Mouse (Mus musculus): ENCODE data around the gene Duoxa1. TPM values are rescaled to one million over a fixed set of nuclear protein-coding genes. Genes with fewer than 3 reads are reported as not detected.
A peak's percentile ranks its signal among the peaks of the same experiment; 100 is the strongest.

Gene Duoxa1
- polyA plus RNA-seq, 1 experiment: 0.67 TPM

GRCm38 (mm10) chr2:122311561-122311960 is 2.0 kb downstream of the Duoxa1 start:
- Histone ChIP-seq H3K4me1 (ENCODE audit: control insufficient read depth, insufficient read depth, insufficient read length, low read length) (no peaks in the 10 kb centered on the region), H3K27ac (replicated peaks; ENCODE audit: low read depth, low read length) (no peak overlapping the region), H3K4me3 (ENCODE audit: insufficient read depth, low read depth, low read length) (no peak overlapping the region)

DNA sequence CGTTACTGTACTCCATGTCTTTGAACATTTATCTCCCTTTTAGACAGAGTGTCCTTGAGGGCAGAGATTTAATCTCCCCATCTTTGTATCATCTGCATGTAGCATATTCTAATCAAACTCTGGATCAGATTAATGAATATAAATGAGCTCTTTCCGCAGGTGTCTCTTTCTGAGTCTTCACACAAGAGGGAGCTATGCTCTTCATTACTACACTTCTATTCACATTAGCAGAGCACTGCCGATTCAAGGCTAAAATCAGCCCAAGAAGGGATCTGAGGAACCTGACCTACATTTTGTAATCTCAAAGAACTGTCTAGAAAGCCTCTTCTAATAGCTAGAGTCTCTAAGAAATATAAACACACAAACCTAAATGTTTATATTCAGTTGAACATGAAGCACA is 3.9 kb downstream of the Duoxa1 start:
- no peak overlapping the region for H3K27ac ChIP-seq (replicated peaks; ENCODE audit: low read depth, low read length)
- no peak overlapping the region for H3K4me3 ChIP-seq (ENCODE audit: insufficient read depth, low read depth, low read length)
- no peaks in the 10 kb centered on the region for H3K4me1 ChIP-seq (ENCODE audit: control insufficient read depth, insufficient read depth, insufficient read length, low read length)

GRCm38 (mm10) chr2:122306184-122306583 is 7.3 kb downstream of the Duoxa1 start:
- H3K4me3 ChIP-seq (ENCODE audit: insufficient read depth, low read depth, low read length): no peak overlapping the region
- H3K4me1 ChIP-seq (ENCODE audit: control insufficient read depth, insufficient read depth, insufficient read length, low read length): peaks cover under 1% of the 10 kb centered on the region; the same call in 1 of the 2 replicates
- no peak overlapping the region for H3K27ac ChIP-seq (replicated peaks; ENCODE audit: low read depth, low read length)

GRCm38 (mm10) chr2:122305097-122305892 is 8.2 kb downstream of the Duoxa1 start:
- Histone ChIP-seq H3K4me1 (ENCODE audit: control insufficient read depth, insufficient read depth, insufficient read length, low read length) (peaks cover 2% of the 10 kb centered on the region; the same call in 1 of the 2 replicates), H3K4me3 (ENCODE audit: insufficient read depth, low read depth, low read length) (no peak overlapping the region), H3K27ac (replicated peaks; ENCODE audit: low read depth, low read length) (no peak overlapping the region)

DNA sequence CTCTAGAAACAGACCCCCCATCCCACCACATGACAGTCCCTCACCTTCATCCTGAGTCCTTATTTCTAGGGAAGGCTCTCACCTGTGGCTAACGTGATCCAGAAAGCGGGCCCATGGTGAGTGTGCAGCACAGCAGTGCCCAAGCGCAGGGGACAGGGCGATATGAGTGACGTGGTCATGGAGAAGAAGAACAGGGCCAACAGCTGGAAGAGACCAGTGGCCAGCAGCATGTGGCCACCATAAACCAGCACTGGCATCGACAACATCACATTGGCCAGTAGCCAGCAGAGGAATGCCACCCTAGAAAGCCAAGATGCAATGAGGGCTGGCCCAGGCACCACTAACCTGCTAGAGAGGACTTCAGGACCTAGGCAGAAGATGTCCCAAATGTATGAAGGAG is 9.0 kb downstream of the Duoxa1 start:
- H3K27ac ChIP-seq (replicated peaks; ENCODE audit: low read depth, low read length): no peak overlapping the region
- peaks cover 2% of the 10 kb centered on the region; the same call in 1 of the 2 replicates for H3K4me1 ChIP-seq (ENCODE audit: control insufficient read depth, insufficient read depth, insufficient read length, low read length)
- H3K4me3 ChIP-seq (ENCODE audit: insufficient read depth, low read depth, low read length): no peak overlapping the region

DNA sequence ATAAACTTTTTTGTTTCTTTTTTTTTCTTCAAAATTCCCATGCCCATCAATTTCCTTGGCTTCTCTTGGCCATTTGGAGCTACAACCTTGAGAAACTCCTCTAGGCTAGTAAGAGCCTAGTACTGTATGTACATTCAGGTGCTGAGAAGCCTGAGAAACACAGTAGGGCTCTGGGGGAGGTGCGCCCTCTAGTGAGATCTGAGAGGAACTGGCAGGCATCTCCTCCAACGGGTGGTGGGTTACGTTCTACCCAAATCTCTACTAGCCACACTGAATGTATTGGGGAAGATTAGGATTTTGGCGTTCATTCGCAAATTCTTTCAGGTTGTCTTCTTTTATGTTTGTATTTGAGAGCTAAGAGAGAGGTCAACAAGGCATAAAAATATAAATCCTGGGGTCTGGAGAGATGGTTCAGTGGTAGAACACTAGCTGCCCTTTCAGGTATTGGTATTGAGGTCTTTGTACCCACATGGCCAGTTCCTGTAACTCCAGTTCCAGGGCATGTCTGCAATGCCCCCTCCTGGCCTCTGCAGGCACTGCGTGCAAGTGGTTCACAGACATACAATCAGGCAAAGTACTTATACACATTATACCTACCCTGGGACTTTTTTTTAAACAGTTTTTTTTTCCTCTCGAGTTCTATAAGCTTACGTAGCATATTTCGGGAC is 10.8 kb downstream of the Duoxa1 start:
- peaks cover 2% of the 10 kb centered on the region; the same call in 1 of the 2 replicates for H3K4me1 ChIP-seq (ENCODE audit: control insufficient read depth, insufficient read depth, insufficient read length, low read length)
- no peak overlapping the region for H3K4me3 ChIP-seq (ENCODE audit: insufficient read depth, low read depth, low read length)
- no peak overlapping the region for H3K27ac ChIP-seq (replicated peaks; ENCODE audit: low read depth, low read length)

DNA sequence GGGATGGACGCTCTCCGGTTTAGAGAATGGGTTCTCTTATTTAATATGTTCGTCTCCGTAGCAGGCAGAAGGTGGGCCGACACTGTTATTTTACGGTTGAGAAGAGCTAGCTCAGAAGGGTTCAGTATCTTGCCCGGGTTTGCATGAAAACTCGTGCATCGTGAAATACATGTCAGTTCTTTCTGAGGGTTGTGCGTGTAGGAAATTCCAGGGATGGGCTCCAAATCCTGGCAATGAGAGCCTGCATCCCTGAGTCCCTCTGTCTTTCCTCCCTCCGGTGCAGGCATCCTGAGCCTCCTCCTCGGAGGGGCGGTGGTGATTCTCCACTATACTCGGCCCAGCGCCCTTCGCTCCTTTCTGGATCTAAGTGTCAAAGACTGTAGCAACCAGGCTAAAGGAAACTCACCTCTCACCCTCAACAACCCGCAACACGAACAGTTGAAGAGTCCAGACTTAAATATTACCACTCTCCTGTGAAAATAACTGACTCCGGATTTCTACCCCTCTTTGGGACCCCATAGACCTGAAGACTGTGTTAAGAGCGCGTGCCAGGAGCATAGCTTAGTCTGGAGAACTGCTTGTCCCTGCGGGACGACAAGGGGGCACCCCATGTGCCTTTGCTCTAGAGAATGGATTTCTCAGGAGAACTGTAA is 11.5 kb downstream of the Duoxa1 start:
- H3K4me3 ChIP-seq (ENCODE audit: insufficient read depth, low read depth, low read length): peak overlapping the region; percentile 37; the same call in 1 of the 2 replicates
- peaks cover 2% of the 10 kb centered on the region; the same call in 1 of the 2 replicates for H3K4me1 ChIP-seq (ENCODE audit: control insufficient read depth, insufficient read depth, insufficient read length, low read length)
- no peak overlapping the region for H3K27ac ChIP-seq (replicated peaks; ENCODE audit: low read depth, low read length)

GRCm38 (mm10) chr2:122301081-122301920 is 12.2 kb downstream of the Duoxa1 start:
- Histone ChIP-seq H3K27ac (replicated peaks; ENCODE audit: low read depth, low read length) (no peak overlapping the region), H3K4me3 (ENCODE audit: insufficient read depth, low read depth, low read length) (peak overlapping the region; percentile 37)

GRCm38 (mm10) chr2:122300656-122301020 is 12.9 kb downstream of the Duoxa1 start:
- H3K4me3 ChIP-seq (ENCODE audit: insufficient read depth, low read depth, low read length): no peak overlapping the region
- H3K4me1 ChIP-seq (ENCODE audit: control insufficient read depth, insufficient read depth, insufficient read length, low read length): peaks cover 2% of the 10 kb centered on the region; the same call in 1 of the 2 replicates
- H3K27ac ChIP-seq (replicated peaks; ENCODE audit: low read depth, low read length): no peak overlapping the region

More at GRCm38 (mm10) chr2:122301081-122301920, 12.2 kb downstream of the Duoxa1 start:
- H3K4me1 ChIP-seq (ENCODE audit: control insufficient read depth, insufficient read depth, insufficient read length, low read length): peaks cover 2% of the 10 kb centered on the region; the same call in 1 of the 2 replicates

GRCm38 (mm10) chr2:122299911-122300655 is 13.4 kb downstream of the Duoxa1 start:
- Histone ChIP-seq H3K4me3 (ENCODE audit: insufficient read depth, low read depth, low read length) (no peak overlapping the region), H3K27ac (replicated peaks; ENCODE audit: low read depth, low read length) (no peak overlapping the region), H3K4me1 (ENCODE audit: control insufficient read depth, insufficient read depth, insufficient read length, low read length) (peaks cover 2% of the 10 kb centered on the region; the same call in 1 of the 2 replicates)

DNA sequence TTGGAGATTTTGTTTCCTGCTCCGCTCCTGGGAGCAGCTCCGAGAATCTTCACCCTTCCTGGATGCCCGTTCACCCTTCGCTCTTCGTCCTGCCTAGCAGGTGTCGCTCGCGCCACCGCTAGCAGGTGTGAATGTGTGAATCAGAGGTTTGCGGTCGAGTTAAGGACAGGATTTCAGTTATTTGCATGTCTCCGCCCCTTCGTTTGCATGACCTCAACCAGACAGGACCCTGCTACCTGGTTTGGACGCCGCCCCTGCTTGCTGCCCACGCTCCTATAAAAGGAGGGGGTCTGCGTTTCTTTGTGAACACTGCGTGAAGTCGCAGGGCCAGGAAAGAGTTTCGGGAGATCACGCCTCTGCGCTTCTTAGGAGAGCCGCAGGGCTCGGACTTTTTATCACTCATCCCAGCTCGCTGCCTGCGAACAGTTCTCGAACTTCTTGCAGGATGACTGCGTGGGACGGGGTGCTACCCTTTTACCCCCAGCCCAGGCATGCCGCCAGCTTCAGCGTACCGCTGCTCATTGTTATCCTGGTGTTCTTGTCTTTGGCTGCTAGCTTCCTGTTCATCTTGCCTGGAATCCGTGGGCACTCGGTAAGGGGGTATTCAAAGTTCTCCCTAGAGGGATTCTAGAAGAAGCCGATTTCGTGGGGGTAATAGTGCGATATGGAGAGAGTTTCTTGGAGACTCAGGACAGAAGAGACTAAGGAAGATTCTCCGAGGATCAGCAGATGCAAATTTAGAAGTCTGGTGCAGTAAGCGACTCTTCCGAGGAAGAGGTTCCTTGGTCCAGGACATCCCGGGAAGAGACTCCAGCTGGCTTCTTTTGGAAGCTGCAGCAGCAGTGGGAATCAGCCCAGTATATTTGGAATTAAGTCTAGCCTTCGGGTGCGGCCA is 14.7 kb downstream of the Duoxa1 start, which contains the start of gene Duoxa2:
Duoxa2 (plus strand) TSS at position 305 of the 895 bp plus-strand sequence.
- Histone ChIP-seq H3K4me3 (ENCODE audit: insufficient read depth, low read depth, low read length) (peak within 1 kb of the TSS; percentile 17), H3K27ac (replicated peaks; ENCODE audit: low read depth, low read length) (no peak within 1 kb of the TSS), H3K4me1 (ENCODE audit: control insufficient read depth, insufficient read depth, insufficient read length, low read length) (peaks cover 2% of the 10 kb centered on the region; the same call in 1 of the 2 replicates)

- Histone ChIP-seq H3K4me1 (ENCODE audit: control insufficient read depth, insufficient read depth, insufficient read length, low read length) (peaks cover 2% of the 10 kb centered on the region; the same call in 1 of the 2 replicates), H3K27ac (replicated peaks; ENCODE audit: low read depth, low read length) (no peak within 1 kb of the TSS), H3K4me3 (ENCODE audit: insufficient read depth, low read depth, low read length) (peak within 1 kb of the TSS; percentile 17)
Observed at GRCm38 (mm10) chr2:122298096-122298499, 15.4 kb downstream of the Duoxa1 start, which contains the start of gene Duox2. Gene Duox2 (minus strand): TSS chr2:122298449.

Measured in brown adipose tissue, adult 24 weeks (tissue).